Mouse (Mus musculus) neutrophil, adult 83 days (primary cell): ENCODE results near the gene Tmem205. TPM values are rescaled to one million over a fixed set of nuclear protein-coding genes. Genes with fewer than 3 reads are reported as not detected.

Source experiments
- total RNA-seq, 2 experiments: library from RNA; stranded (reverse); gene quantifications; one replicate each; pipeline ENCODE4 v1.2.4; 2023

Tmem205 gene
- 10 to 100 TPM; 17.0 to 20.7 TPM for total RNA-seq

GRCm38 (mm10) chr9:21927208-21927753 lies at the start of gene Tmem205, which contains the start of gene Ccdc159:
Gene Tmem205 (minus strand): TSS chr9:21927556.
Gene Ccdc159 (plus strand): TSS chr9:21927471.

GRCm38 (mm10) chr9:21963417-21963816 lies 36.1 kb upstream of the Tmem205 start, which contains the start of gene Epor:
Gene Epor (minus strand): TSS chr9:21963506.

GRCm38 (mm10) chr9:21955570-21956281 lies 28.4 kb upstream of the Tmem205 start, which contains the start of gene Swsap1:
Gene Swsap1 (plus strand): TSS chr9:21955755.

GRCm38 (mm10) chr9:21936692-21937570 lies 9.6 kb upstream of the Tmem205 start, which contains the start of gene Plppr2:
Gene Plppr2 (plus strand): TSS chr9:21937033.

GRCm38 (mm10) chr9:21918035-21918592 lies 9.2 kb downstream of the Tmem205 start, which contains the start of gene Rab3d:
Gene Rab3d (minus strand): TSS chr9:21918192.

Other genes with a start within 250 kb of the Tmem205 start
- gene Ldlr, start 204.1 kb downstream of the Tmem205 start, total RNA-seq = 10 to 100 TPM; 57.9 to 62.6 TPM
- gene Spc24, start 167.3 kb downstream of the Tmem205 start, total RNA-seq = 10 to 100 TPM; 32.1 to 43.7 TPM
- under 1 TPM; 0.70 to 0.84 TPM for gene Kank2, start 128.8 kb downstream of the Tmem205 start, total RNA-seq
- gene Angptl8, start 92.0 kb downstream of the Tmem205 start, total RNA-seq = not detected
- 1 to 10 TPM; 2.6 to 4.3 TPM for gene Dock6, start 74.9 kb downstream of the Tmem205 start, total RNA-seq
- gene Rab3d, start 9.4 kb downstream of the Tmem205 start, total RNA-seq = 100 to 1,000 TPM; 154 to 156 TPM
- gene Ccdc159, start 85 bp downstream of the Tmem205 start, total RNA-seq = 1 to 10 TPM in 1 of 2 experiments, under 1 TPM in 1; 0.77 to 1.5 TPM
- 1 to 10 TPM; 1.2 to 1.4 TPM for gene Plppr2, start 9.5 kb upstream of the Tmem205 start, total RNA-seq
- gene Swsap1, start 28.2 kb upstream of the Tmem205 start, total RNA-seq = 1 to 10 TPM; 4.3 to 4.5 TPM
- gene Epor, start 36.0 kb upstream of the Tmem205 start, total RNA-seq = 10 to 100 TPM in 1 of 2 experiments, 1 to 10 TPM in 1; 10.0 to 15.7 TPM
- gene Rgl3, start 61.9 kb upstream of the Tmem205 start, total RNA-seq = not detected
- not detected for gene Ccdc151, start 75.1 kb upstream of the Tmem205 start, total RNA-seq
- gene Prkcsh, start 75.2 kb upstream of the Tmem205 start, total RNA-seq = 10 to 100 TPM; 55.2 to 67.9 TPM
- gene Elavl3, start 124.5 kb upstream of the Tmem205 start, total RNA-seq = under 1 TPM in 1 of 2 experiments, not detected in 1; 0.55 TPM
- not detected for gene Gm49318, start 143.7 kb upstream of the Tmem205 start, total RNA-seq
- 1 to 10 TPM; 9.0 to 9.7 TPM for gene Zfp653, start 143.8 kb upstream of the Tmem205 start, total RNA-seq
- gene Ecsit, start 157.9 kb upstream of the Tmem205 start, total RNA-seq = 1 to 10 TPM; 8.6 to 8.7 TPM
- not detected for gene Cnn1, start 171.7 kb upstream of the Tmem205 start, total RNA-seq
- 10 to 100 TPM; 34.9 to 42.1 TPM for gene Elof1, start 189.6 kb upstream of the Tmem205 start, total RNA-seq
- 10 to 100 TPM; 28.6 to 38.7 TPM for gene Acp5, start 208.2 kb upstream of the Tmem205 start, total RNA-seq
- gene Pigyl, start 229.3 kb upstream of the Tmem205 start, total RNA-seq = 10 to 100 TPM; 15.4 to 16.0 TPM